Mouse (Mus musculus) testis, adult 2 months (tissue): ENCODE measurements around the gene Fgd2. TPM values are rescaled to one million over a fixed set of nuclear protein-coding genes. Genes with fewer than 3 reads are reported as not detected.
A peak's percentile ranks its signal among the peaks of the same experiment; 100 is the strongest.

Experiments used
- H3K27ac ChIP-seq: fragments of 200-500 bp; 2 replicates; pipeline ENCODE4 v1.5.1; 2012; ENCODE audit warnings: low read depth, low read length; ENCODE audit not compliant: control insufficient read depth, insufficient read depth
- H3K27me3 ChIP-seq: fragments of 200-500 bp; 2 replicates; pipeline ENCODE4 v1.6.1; 2012; ENCODE audit warnings: mild to moderate bottlenecking, low read length, moderate library complexity; ENCODE audit not compliant: control insufficient read depth, insufficient read depth
- H3K36me3 ChIP-seq: fragments of 200-500 bp; 2 replicates; pipeline ENCODE4 v1.6.1; 2012; ENCODE audit warnings: mild to moderate bottlenecking, low read length; ENCODE audit not compliant: control insufficient read depth, insufficient read depth
- H3K4me1 ChIP-seq: fragments of 200-500 bp; 2 replicates; pipeline ENCODE4 v1.6.1; 2012; ENCODE audit warnings: low read length; ENCODE audit not compliant: control insufficient read depth, insufficient read depth
- H3K4me3 ChIP-seq: fragments of 200-500 bp; 2 replicates; pipeline ENCODE4 v1.5.1; 2012; ENCODE audit warnings: low read depth, mild to moderate bottlenecking, low read length, moderate library complexity, mixed read lengths; ENCODE audit not compliant: control insufficient read depth
- CTCF ChIP-seq: fragments of 200-500 bp; IDR thresholded peaks from 2 replicates; pipeline ENCODE4 v1.5.1; 2012; ENCODE audit warnings: low read depth, mild to moderate bottlenecking, inconsistent platforms, low read length, moderate library complexity; ENCODE audit not compliant: control insufficient read depth, insufficient read depth, insufficient replicate concordance
- POLR2A ChIP-seq: fragments of 200-500 bp; IDR thresholded peaks from 2 replicates; pipeline ENCODE4 v1.6.1; 2012; ENCODE audit warnings: low read depth, mild to moderate bottlenecking, inconsistent platforms, low read length, moderate library complexity; ENCODE audit not compliant: control insufficient read depth
- polyA plus RNA-seq: library from polyadenylated mRNA; depleted of rRNA; stranded (reverse); fragments of >200 nt; gene quantifications from 2 replicates; pipeline ENCODE4 v1.2.3, GENCODE M21; 2012

The Fgd2 gene
- polyA plus RNA-seq, 1 experiment: 33.4 TPM

- Histone ChIP-seq H3K4me3 (no peak overlapping the region), H3K27me3 (no peaks in the 10 kb centered on the region), H3K36me3 (no peaks in the 10 kb centered on the region), H3K4me1 (peaks cover 7% of the 10 kb centered on the region), H3K27ac (no peak overlapping the region)
- TF ChIP-seq POLR2A (no peak), CTCF (no peak)
Observed at GRCm38 (mm10) chr17:29414566-29414965, 53.9 kb downstream of the Fgd2 start.

- Histone ChIP-seq H3K27ac (no peak overlapping the region), H3K36me3 (no peaks in the 10 kb centered on the region), H3K27me3 (no peaks in the 10 kb centered on the region), H3K4me1 (peaks cover 7% of the 10 kb centered on the region), H3K4me3 (no peak overlapping the region)
- TF ChIP-seq CTCF: no peak
- TF ChIP-seq POLR2A: no peak; the same call in 1 of the 2 replicates
Observed at GRCm38 (mm10) chr17:29415761-29416662, 55.3 kb downstream of the Fgd2 start.

- peaks cover 7% of the 10 kb centered on the region for H3K4me1 ChIP-seq
- H3K36me3 ChIP-seq: no peaks in the 10 kb centered on the region
- H3K4me3 ChIP-seq: no peak overlapping the region
- no peak overlapping the region for H3K27ac ChIP-seq
- TF ChIP-seq CTCF: no peak
- no peak for TF ChIP-seq POLR2A
- H3K27me3 ChIP-seq: no peaks in the 10 kb centered on the region
Observed at GRCm38 (mm10) chr17:29416757-29417156, 56.0 kb downstream of the Fgd2 start.

GRCm38 (mm10) chr17:29418758-29419380 is 58.2 kb downstream of the Fgd2 start:
- no peak for TF ChIP-seq POLR2A
- Histone ChIP-seq H3K4me3 (no peak overlapping the region), H3K27me3 (no peaks in the 10 kb centered on the region), H3K27ac (peak overlapping the region; percentile 44; the same call in 1 of the 2 replicates), H3K4me1 (peaks cover 7% of the 10 kb centered on the region), H3K36me3 (no peaks in the 10 kb centered on the region)

- Histone ChIP-seq H3K27me3 (no peaks in the 10 kb centered on the region), H3K27ac (peak overlapping the region; percentile 41), H3K36me3 (no peaks in the 10 kb centered on the region), H3K4me3 (no peak overlapping the region), H3K4me1 (peaks cover 7% of the 10 kb centered on the region)
- no peak for TF ChIP-seq POLR2A
Observed at GRCm38 (mm10) chr17:29419976-29420739, 59.4 kb downstream of the Fgd2 start.

- no peak overlapping the region for H3K4me3 ChIP-seq
- H3K27me3 ChIP-seq: no peaks in the 10 kb centered on the region
- no peak overlapping the region for H3K27ac ChIP-seq
- no peak for TF ChIP-seq POLR2A
- TF ChIP-seq CTCF: no peak
- H3K36me3 ChIP-seq: no peaks in the 10 kb centered on the region
- H3K4me1 ChIP-seq: peaks cover 2% of the 10 kb centered on the region; the same call in 1 of the 2 replicates
Observed at GRCm38 (mm10) chr17:29421319-29421718, 60.6 kb downstream of the Fgd2 start.

- no peak for TF ChIP-seq CTCF
- no peak for TF ChIP-seq POLR2A
- H3K36me3 ChIP-seq: no peaks in the 10 kb centered on the region
- H3K27ac ChIP-seq: no peak overlapping the region
- H3K4me3 ChIP-seq: no peak overlapping the region
- H3K27me3 ChIP-seq: no peaks in the 10 kb centered on the region
- H3K4me1 ChIP-seq: peaks cover 2% of the 10 kb centered on the region; the same call in 1 of the 2 replicates
Observed at GRCm38 (mm10) chr17:29422337-29422736, 61.6 kb downstream of the Fgd2 start.
